Mouse (Mus musculus) C2C12 (cell line): Measurements from ENCODE around the gene Cd69.

ENCODE experiments used
- CEBPB ChIP-seq: IDR thresholded peaks from one replicate; pipeline ENCODE4 v1.6.1; 2011; ENCODE audit warnings: low read depth, mild to moderate bottlenecking, control low read depth, moderate library complexity
- CTCF ChIP-seq: IDR thresholded peaks from one replicate; pipeline ENCODE4 v1.5.1; 2011; ENCODE audit not compliant: control insufficient read depth, insufficient read depth, insufficient read length
- FOSL1 ChIP-seq: IDR thresholded peaks from one replicate; pipeline ENCODE4 v1.8.0; 2011; ENCODE audit warnings: mild to moderate bottlenecking, low read length; ENCODE audit not compliant: poor library complexity, insufficient read depth, severe bottlenecking
- MAX ChIP-seq: IDR thresholded peaks from one replicate; pipeline ENCODE4 v1.6.1; 2011; ENCODE audit warnings: mild to moderate bottlenecking, control low read depth
- MYOD1 ChIP-seq: IDR thresholded peaks from one replicate; pipeline ENCODE4 v1.6.1; 2011; ENCODE audit warnings: low read depth; ENCODE audit not compliant: control insufficient read depth, insufficient read length
- MYOG ChIP-seq: IDR thresholded peaks from one replicate; pipeline ENCODE4 v1.6.1; 2011; ENCODE audit not compliant: control insufficient read depth, insufficient read length; ENCODE audit errors: extremely low read depth
- USF1 ChIP-seq: IDR thresholded peaks from one replicate; pipeline ENCODE4 v1.6.1; 2011; ENCODE audit warnings: low read depth, mild to moderate bottlenecking, control low read depth, moderate library complexity

- TF ChIP-seq USF1 = no peak
- TF ChIP-seq CTCF = no peak
- no peak for TF ChIP-seq CEBPB
- no peak for TF ChIP-seq MYOD1
- TF ChIP-seq MAX = no peak
- TF ChIP-seq MYOG = no peak
- no peak for TF ChIP-seq FOSL1
These were observed 20.9 kb downstream of the Cd69 start for GRCm38 (mm10) chr6:129254314-129254713.
